In genomic region chr11:19811271-19811991, GRCm38 (mm10) we compare ENCODE assay signal across 17 mouse cellular contexts.
DNase-seq lines count a peak whose midpoint lies in the region; ATAC-seq and TF ChIP-seq lines count a peak whose summit lies in the region.
"Had no signal": no experiment of that assay in that cellular context is flagged by ENCODE, and none has a peak within 500 bp of the region (broad histone marks: within the 10 kb centered on the region; RNA-seq: fewer than 3 reads in every experiment).

No protein-coding gene starts in this region.

- TF ChIP-seq CTCF in forebrain, postnatal 0 days (IDR thresholded peaks at IDR 0.05; ENCODE audit: low read depth), result no peak

- 10% methylated on average over 11 of the region's 12 CpGs for WGBS in forebrain, embryonic 10.5 days
- 25% methylated on average over 12 of the region's 12 CpGs for WGBS in forebrain, postnatal 0 days
- 15% methylated on average over 12 of the region's 12 CpGs for WGBS in midbrain, embryonic 10.5 days
- WGBS in midbrain, embryonic 15.5 days, result 12% methylated on average over 12 of the region's 12 CpGs
- 20% methylated on average over 12 of the region's 12 CpGs for WGBS in embryonic facial prominence, embryonic 12.5 days
- 22% methylated on average over 12 of the region's 12 CpGs for WGBS in limb, embryonic 13.5 days

- peaks cover 29% of the 10 kb centered on the region for H3K4me1 ChIP-seq in forebrain, embryonic 10.5 days
- H3K4me1 ChIP-seq in forebrain, postnatal 0 days (ENCODE audit: insufficient read depth), result no peaks in the 10 kb centered on the region
- peaks cover 25% of the 10 kb centered on the region for H3K4me1 ChIP-seq in midbrain, embryonic 10.5 days
- H3K4me1 ChIP-seq in midbrain, embryonic 15.5 days, result peaks cover 7% of the 10 kb centered on the region
- peaks cover 7% of the 10 kb centered on the region for H3K4me1 ChIP-seq in embryonic facial prominence, embryonic 12.5 days
- peaks cover 7% of the 10 kb centered on the region for H3K4me1 ChIP-seq in limb, embryonic 13.5 days
- H3K4me1 ChIP-seq: embryonic facial prominence, embryonic 15.5 days had no signal

- ATAC-seq in forebrain, postnatal 0 days, result no peak
- no peak for ATAC-seq in midbrain, embryonic 15.5 days (replicated peaks)
- ATAC-seq in embryonic facial prominence, embryonic 12.5 days (ENCODE audit: insufficient number of reproducible peaks, insufficient read depth, low FRiP score, low TSS enrichment), result no peak
- ATAC-seq in limb, embryonic 13.5 days (ENCODE audit: low FRiP score, low read depth), result no peak

- H3K4me2 ChIP-seq in forebrain, postnatal 0 days (ENCODE audit: low read depth), result no peak overlapping the region
- no peak overlapping the region for H3K4me2 ChIP-seq in midbrain, embryonic 15.5 days
- H3K4me2 ChIP-seq in embryonic facial prominence, embryonic 12.5 days (replicated peaks), result peak overlapping the region; percentile 16; the same call in 1 of the 2 replicates
- peak overlapping the region; percentile 39 for H3K4me2 ChIP-seq in limb, embryonic 13.5 days (replicated peaks)
- H3K4me2 ChIP-seq: embryonic facial prominence, embryonic 15.5 days; hindbrain, embryonic 14.5 days had no signal

- no peak overlapping the region for H3K9ac ChIP-seq in forebrain, postnatal 0 days
- no peak overlapping the region for H3K9ac ChIP-seq in midbrain, embryonic 15.5 days
- H3K9ac ChIP-seq in embryonic facial prominence, embryonic 12.5 days, result no peak overlapping the region; the same call in 1 of the 2 replicates
- H3K9ac ChIP-seq in limb, embryonic 13.5 days, result no peak overlapping the region
- H3K9ac ChIP-seq: embryonic facial prominence, embryonic 15.5 days; hindbrain, embryonic 14.5 days; liver, embryonic 14.5 days had no signal

- H3K27me3 ChIP-seq in forebrain, embryonic 10.5 days (ENCODE audit: poor library complexity, severe bottlenecking), result peaks cover 7% of the 10 kb centered on the region; the same call in 1 of the 2 replicates
- no peaks in the 10 kb centered on the region for H3K27me3 ChIP-seq in forebrain, postnatal 0 days (ENCODE audit: insufficient read depth, low read length)
- no peaks in the 10 kb centered on the region for H3K27me3 ChIP-seq in midbrain, embryonic 10.5 days (ENCODE audit: low read depth, poor library complexity, severe bottlenecking)
- H3K27me3 ChIP-seq in midbrain, embryonic 15.5 days (replicated peaks), result no peaks in the 10 kb centered on the region
- no peaks in the 10 kb centered on the region for H3K27me3 ChIP-seq in embryonic facial prominence, embryonic 12.5 days
- no peaks in the 10 kb centered on the region for H3K27me3 ChIP-seq in limb, embryonic 13.5 days
- H3K27me3 ChIP-seq: embryonic facial prominence, embryonic 15.5 days had no signal

- DNase-seq in forebrain, embryonic 10.5 days (ENCODE audit: extremely low spot score, low spot score), result no peak
- no peak for DNase-seq in forebrain, postnatal 0 days
- no peak for DNase-seq in midbrain, embryonic 10.5 days (ENCODE audit: low spot score)
- DNase-seq in testis, postnatal 14 days (ENCODE audit: low spot score), result no peak
- DNase-seq in frontal cortex, postnatal 25 days (ENCODE audit: low spot score in 2 of 2), result no peak
- DNase-seq: cerebellum, postnatal 25 days; gastrocnemius, postnatal 25 days; kidney, adult 18-20 months; kidney, postnatal 36 days; layer of hippocampus, postnatal 36 days; lung, postnatal 10 days had no signal

- no peak overlapping the region; the same call in 1 of the 2 replicates for H3K4me3 ChIP-seq in forebrain, embryonic 10.5 days
- no peak overlapping the region for H3K4me3 ChIP-seq in forebrain, postnatal 0 days (ENCODE audit: low read depth, low read length)
- H3K4me3 ChIP-seq in midbrain, embryonic 10.5 days, result peak overlapping the region; percentile 27; the same call in 1 of the 2 replicates
- H3K4me3 ChIP-seq in midbrain, embryonic 15.5 days, result no peak overlapping the region
- H3K4me3 ChIP-seq in embryonic facial prominence, embryonic 12.5 days, result no peak overlapping the region
- no peak overlapping the region for H3K4me3 ChIP-seq in limb, embryonic 13.5 days
- H3K4me3 ChIP-seq: embryonic facial prominence, embryonic 15.5 days had no signal

- peak overlapping the region; percentile 66 for H3K27ac ChIP-seq in forebrain, embryonic 10.5 days
- H3K27ac ChIP-seq in forebrain, postnatal 0 days (ENCODE audit: low read depth, low read length), result no peak overlapping the region
- H3K27ac ChIP-seq in midbrain, embryonic 10.5 days (replicated peaks), result peak overlapping the region; percentile 59; the same call in 1 of the 2 replicates
- H3K27ac ChIP-seq in midbrain, embryonic 15.5 days, result no peak overlapping the region
- H3K27ac ChIP-seq in embryonic facial prominence, embryonic 12.5 days, result no peak overlapping the region
- no peak overlapping the region for H3K27ac ChIP-seq in limb, embryonic 13.5 days
- H3K27ac ChIP-seq: embryonic facial prominence, embryonic 15.5 days; hindbrain, embryonic 14.5 days; liver, embryonic 14.5 days had no signal

- H3K9me3 ChIP-seq in forebrain, embryonic 10.5 days, result peaks cover 13% of the 10 kb centered on the region; the same call in 1 of the 2 replicates
- H3K9me3 ChIP-seq in forebrain, postnatal 0 days (ENCODE audit: low read length), result no peaks in the 10 kb centered on the region
- peaks cover 6% of the 10 kb centered on the region for H3K9me3 ChIP-seq in midbrain, embryonic 10.5 days (replicated peaks)
- no peaks in the 10 kb centered on the region for H3K9me3 ChIP-seq in midbrain, embryonic 15.5 days
- H3K9me3 ChIP-seq in embryonic facial prominence, embryonic 12.5 days, result no peaks in the 10 kb centered on the region
- H3K9me3 ChIP-seq in limb, embryonic 13.5 days, result peaks cover 7% of the 10 kb centered on the region; the same call in 1 of the 2 replicates
- H3K9me3 ChIP-seq: embryonic facial prominence, embryonic 15.5 days had no signal

- no peaks in the 10 kb centered on the region for H3K36me3 ChIP-seq in forebrain, embryonic 10.5 days (replicated peaks)
- H3K36me3 ChIP-seq in forebrain, postnatal 0 days (ENCODE audit: insufficient read depth), result no peaks in the 10 kb centered on the region
- no peaks in the 10 kb centered on the region for H3K36me3 ChIP-seq in midbrain, embryonic 10.5 days
- H3K36me3 ChIP-seq in midbrain, embryonic 15.5 days (replicated peaks), result no peaks in the 10 kb centered on the region
- no peaks in the 10 kb centered on the region for H3K36me3 ChIP-seq in embryonic facial prominence, embryonic 12.5 days
- no peaks in the 10 kb centered on the region for H3K36me3 ChIP-seq in limb, embryonic 13.5 days
- H3K36me3 ChIP-seq: embryonic facial prominence, embryonic 15.5 days had no signal

Comparison
In these comparisons a context has a peak if more than half of its experiments do, and no peak if none do; other contexts are left out.
1. H3K27ac ChIP-seq: peak in forebrain, embryonic 10.5 days (single experiment) and midbrain, embryonic 10.5 days (single experiment); none in forebrain, postnatal 0 days (single experiment), midbrain, embryonic 15.5 days (single experiment), embryonic facial prominence, embryonic 12.5 days (single experiment) and limb, embryonic 13.5 days (single experiment).
2. H3K4me2 ChIP-seq: peak in embryonic facial prominence, embryonic 12.5 days (single experiment) and limb, embryonic 13.5 days (single experiment); none in forebrain, postnatal 0 days (single experiment) and midbrain, embryonic 15.5 days (single experiment).